19 mouse cellular contexts compared by ENCODE assay signal in genomic region chrX:57182470-57182869, GRCm38 (mm10). TPM values are rescaled to one million over a fixed set of nuclear protein-coding genes. Genes with fewer than 3 reads are reported as not detected.
"Had no signal": no experiment of that assay in that cellular context is flagged by ENCODE, and none has a peak within 500 bp of the region (broad histone marks: within the 10 kb centered on the region; RNA-seq: fewer than 3 reads in every experiment).

No protein-coding gene starts in this region.

- H3K36me3 ChIP-seq: neural tube, embryonic 12.5 days; neural tube, embryonic 13.5 days; neural tube, embryonic 15.5 days; stomach, embryonic 15.5 days had no signal

- H3K27ac ChIP-seq: neural tube, embryonic 12.5 days; neural tube, embryonic 13.5 days; neural tube, embryonic 15.5 days; stomach, embryonic 15.5 days; stomach, postnatal 0 days had no signal

- H3K4me2 ChIP-seq: neural tube, embryonic 12.5 days; neural tube, embryonic 13.5 days; neural tube, embryonic 15.5 days; stomach, embryonic 15.5 days had no signal

- H3K9me3 ChIP-seq: neural tube, embryonic 12.5 days; neural tube, embryonic 13.5 days; neural tube, embryonic 15.5 days; stomach, embryonic 15.5 days had no signal

- H3K27me3 ChIP-seq: neural tube, embryonic 12.5 days; neural tube, embryonic 13.5 days; neural tube, embryonic 15.5 days; stomach, embryonic 15.5 days had no signal

- DNase-seq: retina, postnatal 1 day; right cerebral cortex, adult 18-20 months; right cerebral cortex, postnatal 14 days; right cerebral cortex, postnatal 25 days; right cerebral cortex, postnatal 4 days; spleen, adult 18-20 months; thymus, adult 18-20 months; thymus, adult 2 months; thymus, postnatal 14 days; thymus, postnatal 25 days; thymus, postnatal 4 days had no signal

- H3K4me1 ChIP-seq: neural tube, embryonic 12.5 days; neural tube, embryonic 13.5 days; neural tube, embryonic 15.5 days; stomach, embryonic 15.5 days had no signal

- H3K9ac ChIP-seq: neural tube, embryonic 12.5 days; neural tube, embryonic 13.5 days; neural tube, embryonic 15.5 days; stomach, embryonic 15.5 days had no signal

- H3K4me3 ChIP-seq: neural tube, embryonic 12.5 days; neural tube, embryonic 13.5 days; neural tube, embryonic 15.5 days; stomach, embryonic 15.5 days had no signal

RNA-seq across cellular contexts. Expression of gene Cd40lg, which starts 29.5 kb away (rescaled TPM):
- polyA plus RNA-seq: neural tube, embryonic 12.5 days; neural tube, embryonic 13.5 days; neural tube, embryonic 14.5 days; neural tube, embryonic 15.5 days; stomach, embryonic 14.5 days; stomach, embryonic 15.5 days; stomach, embryonic 16.5 days; stomach, postnatal 0 days had no signal
